Mouse (Mus musculus): ENCODE results near the gene Pi4k2a. TPM values are rescaled to one million over a fixed set of nuclear protein-coding genes. Genes with fewer than 3 reads are reported as not detected.
"Not testable (repeated sequence)": the region's sequence is repeated elsewhere in the genome, so short reads cannot be mapped to it uniquely, and the experiment has no call there.

The Pi4k2a gene
- total RNA-seq, 2 experiments from 2014 or later: 62.5 to 68.2 TPM

GRCm38 (mm10) chr19:42068441-42069240 lies 21.6 kb upstream of the Pi4k2a start:
- TF ChIP-seq CTCF (conservative IDR thresholded peaks at IDR 0.05): no peak
- no peak overlapping the region for H3K27ac ChIP-seq
- no peak overlapping the region; the same call in 1 of the 2 replicates for H3K4me3 ChIP-seq
- DNase-seq (ENCODE audit: low spot score in 2 of 2): no peak

- Histone ChIP-seq H3K27ac (no peak overlapping the region), H3K4me3 (no peak overlapping the region; the same call in 1 of the 2 replicates)
- no peak for DNase-seq (ENCODE audit: low spot score in 2 of 2)
- peak; percentile 87 for TF ChIP-seq CTCF (conservative IDR thresholded peaks at IDR 0.05)
Measured at GRCm38 (mm10) chr19:42069241-42069525, 21.1 kb upstream of the Pi4k2a start.

GRCm38 (mm10) chr19:42071221-42071620 lies 19.0 kb upstream of the Pi4k2a start:
- peak; percentile 68 for TF ChIP-seq CTCF (conservative IDR thresholded peaks at IDR 0.05)
- peak in 1 of 2 experiments; percentile 31 for DNase-seq (ENCODE audit: low spot score in 2 of 2)
- Histone ChIP-seq H3K27ac (no peak overlapping the region), H3K4me3 (no peak overlapping the region)

DNA sequence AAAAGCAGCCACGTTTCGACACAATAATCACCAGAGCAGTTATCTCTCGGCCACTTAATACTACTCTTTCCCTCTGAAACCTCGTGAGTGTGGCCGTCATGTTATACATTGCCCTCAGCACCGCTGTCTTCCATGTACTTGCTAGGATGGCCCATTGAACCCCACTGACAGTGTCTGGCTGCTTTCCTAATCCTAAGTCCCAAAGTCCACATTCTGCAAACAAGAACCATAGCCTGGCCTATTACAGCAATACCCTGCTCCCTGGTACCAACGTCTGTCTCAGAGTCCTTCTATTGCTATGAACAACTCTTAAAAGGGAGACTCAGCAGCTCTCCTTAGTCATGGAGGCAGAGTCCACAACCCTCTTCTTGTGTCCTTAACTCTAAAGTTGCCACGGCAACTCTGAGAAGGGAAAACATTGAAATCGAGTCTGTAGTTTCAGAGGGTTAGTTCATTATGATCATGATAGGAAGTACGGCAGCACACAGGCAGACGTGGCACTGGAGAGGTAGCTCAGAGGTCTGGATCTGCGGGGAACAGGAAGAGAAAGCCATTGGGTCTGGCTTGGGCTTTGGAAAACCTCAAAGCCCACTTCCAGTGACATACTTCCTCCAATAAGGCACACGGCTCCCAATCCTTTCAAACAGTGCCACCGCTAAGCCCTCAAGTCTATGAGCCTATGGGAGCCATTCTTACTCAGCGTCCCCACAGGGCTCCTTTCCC lies 18.2 kb upstream of the Pi4k2a start:
- DNase-seq (ENCODE audit: low spot score in 2 of 2): no peak
- H3K27ac ChIP-seq: no peak overlapping the region
- no peak overlapping the region for H3K4me3 ChIP-seq
- no peak for TF ChIP-seq CTCF (conservative IDR thresholded peaks at IDR 0.05)

GRCm38 (mm10) chr19:42072802-42073201 lies 17.5 kb upstream of the Pi4k2a start:
- DNase-seq (ENCODE audit: low spot score in 2 of 2): no peak
- no peak overlapping the region for H3K27ac ChIP-seq
- 0 out of 2 replicates have a peak, but pooled peaks have one; percentile 12 for TF ChIP-seq CTCF (conservative IDR thresholded peaks at IDR 0.05)

GRCm38 (mm10) chr19:42075051-42075450 lies 15.2 kb upstream of the Pi4k2a start:
- no peak for DNase-seq (ENCODE audit: low spot score in 2 of 2)
- Histone ChIP-seq H3K4me3 (no peak overlapping the region), H3K27ac (no peak overlapping the region)
- TF ChIP-seq CTCF (conservative IDR thresholded peaks at IDR 0.05): no peak

More at GRCm38 (mm10) chr19:42072802-42073201, 17.5 kb upstream of the Pi4k2a start:
- H3K4me3 ChIP-seq: no peak overlapping the region

GRCm38 (mm10) chr19:42075992-42076391 lies 14.3 kb upstream of the Pi4k2a start:
- H3K27ac ChIP-seq: no peak overlapping the region
- no peak for DNase-seq (ENCODE audit: low spot score in 2 of 2)
- no peak for TF ChIP-seq CTCF (conservative IDR thresholded peaks at IDR 0.05)
- no peak overlapping the region for H3K4me3 ChIP-seq

GRCm38 (mm10) chr19:42078566-42078965 lies 11.7 kb upstream of the Pi4k2a start:
- H3K4me3 ChIP-seq: no peak overlapping the region
- no peak overlapping the region for H3K27ac ChIP-seq
- TF ChIP-seq CTCF (conservative IDR thresholded peaks at IDR 0.05): no peak
- no peak for DNase-seq (ENCODE audit: low spot score in 2 of 2)

- no peak for DNase-seq (ENCODE audit: low spot score in 2 of 2)
Measured at GRCm38 (mm10) chr19:42079006-42079405, 11.3 kb upstream of the Pi4k2a start.

GRCm38 (mm10) chr19:42079950-42080349 lies 10.3 kb upstream of the Pi4k2a start:
- H3K27ac ChIP-seq: no peak overlapping the region
- H3K4me3 ChIP-seq: no peak overlapping the region
- TF ChIP-seq CTCF (conservative IDR thresholded peaks at IDR 0.05): no peak
- no peak for DNase-seq (ENCODE audit: low spot score in 2 of 2)

More at GRCm38 (mm10) chr19:42079006-42079405, 11.3 kb upstream of the Pi4k2a start:
- no peak for TF ChIP-seq CTCF (conservative IDR thresholded peaks at IDR 0.05)
- Histone ChIP-seq H3K4me3 (no peak overlapping the region), H3K27ac (no peak overlapping the region)

DNA sequence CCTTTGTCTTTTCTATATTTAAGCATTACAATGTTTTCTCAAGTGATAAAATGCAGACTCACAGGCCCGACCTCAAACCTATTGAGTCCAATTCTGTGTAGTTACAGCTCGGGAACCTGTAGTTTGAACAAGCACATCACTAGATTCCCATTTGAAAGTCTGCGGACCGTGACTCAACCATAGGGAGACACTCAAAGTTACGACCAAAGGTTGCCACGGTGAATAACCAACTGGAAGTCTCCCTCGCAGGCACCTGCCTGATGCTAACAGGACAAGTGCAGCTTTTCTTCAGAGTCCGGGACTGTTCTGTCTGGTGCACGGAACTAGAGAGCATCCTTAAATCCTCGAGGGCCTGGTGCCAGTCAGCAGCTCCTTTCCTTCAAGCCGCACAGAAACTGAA lies 9.8 kb upstream of the Pi4k2a start:
- no peak for TF ChIP-seq CTCF (conservative IDR thresholded peaks at IDR 0.05)
- no peak for DNase-seq (ENCODE audit: low spot score in 2 of 2)
- H3K4me3 ChIP-seq: no peak overlapping the region
- H3K27ac ChIP-seq: no peak overlapping the region

- not testable (repeated sequence) for H3K27ac ChIP-seq; DNase-seq (ENCODE audit: low spot score in 2 of 2); H3K4me3 ChIP-seq
Measured at GRCm38 (mm10) chr19:42081613-42082012, 8.7 kb upstream of the Pi4k2a start.

DNA sequence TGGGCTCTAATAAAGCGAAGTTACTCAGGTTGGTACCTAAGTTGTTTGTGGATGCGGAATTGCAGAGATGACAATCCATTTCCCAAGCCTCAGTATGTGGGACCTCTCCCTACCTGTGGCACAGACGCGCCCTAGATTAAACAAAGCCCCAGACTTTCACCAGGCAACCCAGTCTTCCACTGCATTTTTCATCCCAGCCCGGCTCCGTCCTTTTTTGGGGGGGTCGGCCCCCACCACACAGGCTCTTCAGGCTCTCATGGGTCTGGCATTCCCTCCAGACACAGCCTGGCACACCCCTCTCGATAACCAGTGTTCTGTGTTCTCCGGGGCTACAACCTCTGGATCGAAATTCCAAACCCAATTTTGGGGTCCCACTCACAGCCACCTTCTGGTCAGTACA lies 4.6 kb upstream of the Pi4k2a start:
- no peak for DNase-seq (ENCODE audit: low spot score in 2 of 2)
- H3K27ac ChIP-seq: peak overlapping the region; percentile 90
- TF ChIP-seq CTCF (conservative IDR thresholded peaks at IDR 0.05): no peak
- H3K4me3 ChIP-seq: peak overlapping the region; percentile 92

DNA sequence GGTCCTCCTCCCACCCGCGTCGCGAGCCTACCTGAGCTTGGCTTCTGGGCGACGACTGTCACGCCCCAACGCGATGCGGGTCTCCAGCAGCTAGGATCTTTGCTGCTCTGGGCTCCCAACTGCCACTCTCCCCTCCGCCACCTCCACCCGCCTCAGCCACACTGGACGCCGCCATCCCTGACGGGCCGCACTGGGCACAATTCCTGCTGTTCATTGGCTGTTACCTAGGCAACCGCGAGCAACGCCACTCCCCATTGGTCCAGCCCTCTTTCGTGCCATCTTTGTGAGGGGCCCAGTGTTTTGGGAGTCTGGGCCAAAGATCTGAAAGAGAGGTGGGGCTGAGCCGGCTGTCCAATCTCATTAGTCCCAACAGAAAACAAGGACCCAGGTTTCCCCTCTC lies 4.1 kb upstream of the Pi4k2a start, which contains the start of gene Morn4:
Gene Morn4 (minus strand): TSS at position 192 of the 400 bp plus-strand sequence.
- Histone ChIP-seq H3K4me3 (peak within 1 kb of the TSS; percentile 92), H3K27ac (peak within 1 kb of the TSS; percentile 90)
- DNase-seq (ENCODE audit: low spot score in 2 of 2): peak; percentile 91 to 95
- no peak for TF ChIP-seq CTCF (conservative IDR thresholded peaks at IDR 0.05)

All from layer of hippocampus, adult 2 months (tissue).